Mouse (Mus musculus) G1E (cell line): ENCODE results near the gene Dhx8.

Source experiments
- CTCF ChIP-seq: IDR thresholded peaks from 2 replicates; pipeline ENCODE4 v1.5.1; 2012; ENCODE audit warnings: low read depth, low read length, inconsistent platforms, mixed read lengths
- GATA1 ChIP-seq: IDR thresholded peaks from 2 replicates; pipeline ENCODE4 v1.6.1; 2012; ENCODE audit warnings: borderline replicate concordance, low read length, inconsistent platforms, mixed read lengths
- GATA2 ChIP-seq: IDR thresholded peaks from 2 replicates; pipeline ENCODE4 v1.6.1; 2012; ENCODE audit warnings: low read depth, low read length, inconsistent platforms, borderline replicate concordance
- TAL1 ChIP-seq: conservative IDR thresholded peaks from 2 replicates; pipeline ENCODE4 v1.6.1; 2012; ENCODE audit warnings: low read depth, low read length, inconsistent platforms, mixed read lengths

- TF ChIP-seq CTCF (no peak), GATA1 (no peak), GATA2 (no peak), TAL1 (no peak)
Observed at GRCm38 (mm10) chr11:101695906-101696661, 36.6 kb upstream of the Dhx8 start.
